Mouse (Mus musculus): ENCODE measurements at regions not wholly inside any gene's neighbourhood (a gene's known extent, or its start where the extent isn't known, plus 50 kb on each side); places are given as distances from the start of the nearest gene placed in this dataset.

DNA sequence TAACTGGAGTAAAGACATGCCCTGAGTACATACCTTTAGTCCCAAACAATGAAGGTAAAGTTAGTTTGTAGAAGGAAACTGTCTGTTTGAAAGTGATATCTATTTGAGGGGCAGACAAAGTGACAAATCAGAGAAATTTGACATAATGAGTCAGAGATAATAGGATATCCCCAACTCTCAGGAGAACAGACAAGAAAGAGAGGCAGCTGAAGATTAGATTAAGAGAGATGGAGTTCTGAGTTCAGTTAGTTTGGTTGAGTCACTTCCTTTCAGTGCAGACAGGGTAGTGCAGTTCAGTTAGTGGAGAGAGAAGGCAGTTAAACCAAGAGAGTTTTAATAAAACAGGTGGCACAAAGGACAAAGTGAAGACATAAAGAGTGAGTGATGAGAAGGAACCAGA, 477.4 kb upstream of the Diaph2 start:
- TF ChIP-seq EP300 (optimal IDR thresholded peaks at IDR 0.05) (no peak), CTCF (IDR thresholded peaks at IDR 0.05; ENCODE audit: low read depth) (no peak)

All from stomach, postnatal 0 days (tissue).